Mouse (Mus musculus): Measurements from ENCODE around the gene B4galnt1.
A peak's percentile ranks its signal among the peaks of the same experiment; 100 is the strongest.
"Not testable (repeated sequence)": the region's sequence is repeated elsewhere in the genome, so short reads cannot be mapped to it uniquely, and the experiment has no call there.

The B4galnt1 gene

DNA sequence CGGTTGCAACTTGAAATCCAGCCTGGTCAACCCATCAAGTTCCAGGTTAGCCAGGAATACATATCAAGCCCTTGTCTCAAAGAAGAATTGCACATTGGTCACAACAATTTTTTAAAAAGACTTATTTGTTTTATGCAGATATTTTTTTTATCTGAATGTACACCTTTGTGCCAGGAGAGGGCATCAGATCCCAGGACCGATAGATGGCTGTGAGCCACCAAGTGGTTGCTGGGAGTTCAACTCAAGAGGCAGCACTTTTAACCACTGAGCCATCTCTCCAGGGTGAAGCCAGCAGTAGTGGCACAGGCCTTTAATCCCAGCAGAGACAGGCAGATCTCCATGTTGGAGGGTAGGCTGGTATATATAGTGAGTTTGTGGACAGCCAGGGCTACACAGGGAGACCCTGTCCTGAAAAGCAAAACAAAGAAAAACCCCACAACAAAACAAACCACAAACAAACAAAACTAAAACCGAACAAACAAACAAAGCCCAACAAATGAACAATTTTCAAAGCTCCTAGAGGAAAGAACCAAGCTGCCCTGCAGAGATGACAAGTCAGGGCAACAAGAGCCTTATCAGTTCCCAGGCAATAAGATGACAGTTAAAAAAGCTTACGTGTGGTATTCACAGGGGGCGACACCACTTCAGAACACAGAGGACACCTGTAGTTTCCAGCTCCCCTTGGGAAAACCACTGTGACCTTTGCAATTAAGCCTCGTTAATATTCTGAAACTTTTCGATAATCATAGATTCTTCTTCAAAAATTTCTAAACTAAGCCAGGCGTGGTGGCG is 39.6 kb upstream of the B4galnt1 start:
- Histone ChIP-seq H3K4me1 (replicated peaks; ENCODE audit: low read depth, low read length) (peaks cover 48% of the 10 kb centered on the region), H3K36me3 (ENCODE audit: insufficient read depth, low read length) (no peaks in the 10 kb centered on the region), H3K27me3 (ENCODE audit: insufficient read depth, low read length) (no peaks in the 10 kb centered on the region), H3K4me3 (replicated peaks; ENCODE audit: low read length) (no peak overlapping the region), H3K9me3 (ENCODE audit: low read length) (no peaks in the 10 kb centered on the region)
- TF ChIP-seq CTCF (conservative IDR thresholded peaks at IDR 0.05; ENCODE audit: low read length) = peak; percentile 55
- no peak for TF ChIP-seq POU5F1 (IDR thresholded peaks at IDR 0.05; ENCODE audit: borderline replicate concordance, low read length)

DNA sequence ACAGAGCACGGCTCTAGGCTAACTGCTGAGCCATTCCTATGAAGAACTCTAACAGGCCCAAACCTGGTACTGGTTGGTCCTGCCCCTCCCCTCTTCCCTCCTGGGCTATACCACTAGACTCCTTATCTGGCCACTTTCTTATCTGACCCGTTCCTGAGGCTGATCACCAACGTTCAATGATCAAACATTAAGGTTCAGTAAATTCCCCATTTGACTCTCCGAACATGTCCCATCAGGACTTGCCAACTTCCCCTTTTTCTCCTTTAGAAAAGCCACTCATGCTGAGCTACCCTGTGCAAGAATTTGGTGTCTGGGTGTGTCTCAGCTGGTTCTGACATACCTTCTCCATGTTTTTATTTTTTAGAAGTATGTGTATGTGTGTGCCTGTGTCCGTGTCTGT is 38.4 kb upstream of the B4galnt1 start:
- Histone ChIP-seq H3K4me1 (replicated peaks; ENCODE audit: low read depth, low read length) (peaks cover 56% of the 10 kb centered on the region), H3K36me3 (ENCODE audit: insufficient read depth, low read length) (no peaks in the 10 kb centered on the region), H3K9me3 (ENCODE audit: low read length) (no peaks in the 10 kb centered on the region), H3K27me3 (ENCODE audit: insufficient read depth, low read length) (no peaks in the 10 kb centered on the region), H3K4me3 (replicated peaks; ENCODE audit: low read length) (no peak overlapping the region)
- TF ChIP-seq POU5F1 (IDR thresholded peaks at IDR 0.05; ENCODE audit: borderline replicate concordance, low read length) = no peak
- TF ChIP-seq CTCF (conservative IDR thresholded peaks at IDR 0.05; ENCODE audit: low read length) = no peak
- no peak for TF ChIP-seq NANOG (IDR thresholded peaks at IDR 0.05; ENCODE audit: borderline replicate concordance, low read length)

DNA sequence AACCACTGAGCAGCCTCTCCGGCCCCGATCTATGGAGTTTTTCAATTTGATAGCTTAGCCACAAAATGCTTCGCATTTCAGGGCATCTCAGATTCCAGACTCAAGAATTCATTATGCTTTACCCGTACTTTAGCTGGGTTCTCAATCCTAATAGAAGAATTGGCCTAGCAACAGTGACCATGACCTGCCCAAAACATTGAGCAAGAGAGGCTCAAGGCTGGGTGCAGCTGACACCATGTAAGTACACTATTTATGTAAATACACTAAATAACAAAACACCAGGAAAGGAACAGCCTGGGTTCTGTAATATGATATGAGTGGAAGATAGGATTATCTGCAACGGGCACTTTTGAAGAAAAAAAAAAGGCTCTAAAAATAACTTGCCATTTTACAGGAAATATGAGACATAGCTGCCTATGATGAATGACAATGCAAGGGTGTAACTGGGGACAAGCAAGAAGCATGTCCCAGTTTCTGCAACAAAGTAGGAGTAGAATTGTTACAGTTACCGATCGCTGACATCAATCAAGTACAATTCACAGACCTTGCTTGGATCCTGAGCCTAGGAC is 37.2 kb upstream of the B4galnt1 start:
- H3K9me3 ChIP-seq (ENCODE audit: low read length) = no peaks in the 10 kb centered on the region
- H3K27me3 ChIP-seq (ENCODE audit: insufficient read depth, low read length) = no peaks in the 10 kb centered on the region
- no peak overlapping the region for H3K4me3 ChIP-seq (replicated peaks; ENCODE audit: low read length)
- H3K36me3 ChIP-seq (ENCODE audit: insufficient read depth, low read length) = no peaks in the 10 kb centered on the region
- H3K4me1 ChIP-seq (replicated peaks; ENCODE audit: low read depth, low read length) = peaks cover 64% of the 10 kb centered on the region
- TF ChIP-seq NANOG (IDR thresholded peaks at IDR 0.05; ENCODE audit: borderline replicate concordance, low read length) (no peak), CTCF (conservative IDR thresholded peaks at IDR 0.05; ENCODE audit: low read length) (no peak), POU5F1 (IDR thresholded peaks at IDR 0.05; ENCODE audit: borderline replicate concordance, low read length) (no peak)

DNA sequence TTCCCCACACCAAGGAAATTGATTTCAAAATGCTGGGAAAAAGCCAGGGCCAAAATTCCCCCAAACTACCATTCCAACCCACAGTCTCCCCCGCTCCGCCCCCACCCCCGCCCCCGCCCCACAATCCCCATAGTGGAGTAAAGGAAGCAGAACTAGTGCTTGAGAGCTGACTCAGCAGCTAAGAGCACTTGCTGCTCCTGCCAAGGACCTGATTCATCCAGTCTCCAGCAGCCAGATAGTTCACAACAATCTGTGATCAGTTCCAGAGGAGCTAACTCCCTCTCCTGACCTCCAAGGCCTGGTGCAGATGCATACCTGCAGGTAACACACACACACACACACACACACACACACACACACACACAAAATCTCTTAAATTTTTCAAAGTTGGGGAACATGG is 35.6 kb upstream of the B4galnt1 start:
- Histone ChIP-seq H3K4me1 (replicated peaks; ENCODE audit: low read depth, low read length) (peaks cover 61% of the 10 kb centered on the region), H3K27me3 (ENCODE audit: insufficient read depth, low read length) (no peaks in the 10 kb centered on the region), H3K36me3 (ENCODE audit: insufficient read depth, low read length) (no peaks in the 10 kb centered on the region), H3K9me3 (ENCODE audit: low read length) (no peaks in the 10 kb centered on the region), H3K4me3 (replicated peaks; ENCODE audit: low read length) (no peak overlapping the region)
- TF ChIP-seq POU5F1 (IDR thresholded peaks at IDR 0.05; ENCODE audit: borderline replicate concordance, low read length) (no peak), CTCF (conservative IDR thresholded peaks at IDR 0.05; ENCODE audit: low read length) (no peak), NANOG (IDR thresholded peaks at IDR 0.05; ENCODE audit: borderline replicate concordance, low read length) (no peak)

DNA sequence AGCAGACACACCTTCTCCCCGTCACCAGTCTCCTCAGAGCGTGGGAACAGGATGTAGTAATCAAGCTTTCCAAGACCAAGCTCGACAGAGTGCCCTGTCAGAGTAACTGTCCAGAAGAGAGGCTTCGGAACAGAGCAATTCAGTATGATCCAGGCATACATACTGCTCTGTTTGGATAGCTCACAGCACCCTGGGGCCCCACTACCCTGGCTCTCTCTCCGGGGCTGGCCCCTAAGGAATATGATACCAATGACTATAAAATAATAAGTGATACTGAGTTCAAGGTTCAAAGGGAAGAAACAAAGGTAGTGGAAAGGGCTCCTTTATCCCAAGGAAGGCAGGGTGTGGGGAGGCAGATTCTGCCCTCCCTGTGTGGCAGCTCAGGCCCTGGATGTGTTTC is 32.6 kb upstream of the B4galnt1 start:
- no peaks in the 10 kb centered on the region for H3K36me3 ChIP-seq (ENCODE audit: insufficient read depth, low read length)
- no peak overlapping the region for H3K4me3 ChIP-seq (replicated peaks; ENCODE audit: low read length)
- no peak for TF ChIP-seq POU5F1 (IDR thresholded peaks at IDR 0.05; ENCODE audit: borderline replicate concordance, low read length)
- TF ChIP-seq CTCF (conservative IDR thresholded peaks at IDR 0.05; ENCODE audit: low read length) = no peak
- no peak for TF ChIP-seq NANOG (IDR thresholded peaks at IDR 0.05; ENCODE audit: borderline replicate concordance, low read length)
- peaks cover 63% of the 10 kb centered on the region for H3K4me1 ChIP-seq (replicated peaks; ENCODE audit: low read depth, low read length)
- no peaks in the 10 kb centered on the region for H3K27me3 ChIP-seq (ENCODE audit: insufficient read depth, low read length)
- no peaks in the 10 kb centered on the region for H3K9me3 ChIP-seq (ENCODE audit: low read length)

DNA sequence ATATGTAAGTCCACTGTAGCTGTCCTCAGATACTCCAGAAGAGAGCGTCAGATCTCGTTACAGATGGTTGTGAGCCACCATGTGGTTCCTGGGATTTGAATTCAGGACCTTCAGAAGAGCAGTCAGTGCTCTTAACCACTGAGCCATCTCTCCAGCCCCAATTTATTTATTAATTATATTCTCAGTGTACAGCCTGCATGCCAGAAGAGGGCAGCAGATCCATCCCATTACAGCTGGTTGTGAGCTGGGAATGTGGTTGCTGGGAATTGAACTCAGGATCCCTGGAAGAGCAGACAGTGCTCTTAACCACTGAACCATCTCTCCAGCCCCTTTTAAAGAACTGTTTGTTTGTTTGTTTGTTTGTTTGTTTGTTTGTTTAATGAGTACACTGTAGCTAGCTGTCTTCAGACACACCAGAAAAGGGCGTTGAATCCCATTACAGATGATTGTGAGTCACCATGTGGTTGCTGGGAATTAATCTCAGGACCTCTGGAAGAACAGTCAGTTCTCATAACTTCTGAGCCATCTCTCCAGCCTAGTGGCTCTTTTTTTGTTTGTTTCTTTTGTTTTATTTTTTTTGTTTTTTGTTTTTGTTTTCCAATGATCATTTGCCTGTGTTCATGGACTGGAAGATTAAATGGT is 30.5 kb upstream of the B4galnt1 start:
- H3K9me3 ChIP-seq (ENCODE audit: low read length); H3K36me3 ChIP-seq (ENCODE audit: insufficient read depth, low read length); H3K27me3 ChIP-seq (ENCODE audit: insufficient read depth, low read length); H3K4me3 ChIP-seq (replicated peaks; ENCODE audit: low read length): not testable (repeated sequence)
- H3K4me1 ChIP-seq (replicated peaks; ENCODE audit: low read depth, low read length) = peaks cover 49% of the 10 kb centered on the region
- TF ChIP-seq CTCF (conservative IDR thresholded peaks at IDR 0.05; ENCODE audit: low read length) = 0 out of 2 replicates have a peak, but pooled peaks have one; percentile 10

DNA sequence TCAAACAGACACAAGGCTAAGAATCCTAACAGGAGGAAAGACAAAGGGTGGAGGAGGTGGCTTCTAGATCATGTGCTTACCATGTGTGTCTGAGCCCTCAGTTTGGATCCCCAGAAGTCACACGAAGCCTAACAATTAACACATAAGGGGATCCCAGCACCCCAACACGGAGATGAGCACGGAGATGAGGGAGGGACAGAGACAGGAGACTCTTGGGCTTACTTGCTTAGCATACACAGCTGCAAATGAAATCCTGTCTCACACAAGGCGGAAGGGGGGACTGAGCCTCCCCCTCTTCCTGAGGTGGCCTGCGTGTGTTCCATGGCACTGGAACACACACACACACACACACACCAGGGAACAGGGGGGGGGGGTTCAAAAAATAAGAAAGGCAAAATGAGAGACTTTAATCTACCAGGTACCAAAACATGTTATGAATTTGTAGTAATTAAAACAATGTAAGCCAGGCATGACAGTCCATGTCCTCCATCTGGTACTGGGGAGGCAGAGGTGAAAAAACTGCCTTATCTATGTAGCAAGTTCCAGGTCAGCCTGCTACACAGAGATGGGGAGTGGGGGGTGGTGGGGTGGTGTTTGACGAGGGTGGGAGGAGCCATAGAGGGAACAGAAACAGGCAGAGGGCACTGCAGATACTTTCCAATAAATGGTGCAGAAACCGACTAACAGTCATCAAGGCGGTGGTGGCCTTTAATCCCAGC is 29.7 kb upstream of the B4galnt1 start:
- H3K4me3 ChIP-seq (replicated peaks; ENCODE audit: low read length) = no peak overlapping the region
- peaks cover 4% of the 10 kb centered on the region; the same call in 1 of the 2 replicates for H3K9me3 ChIP-seq (ENCODE audit: low read length)
- H3K27me3 ChIP-seq (ENCODE audit: insufficient read depth, low read length) = no peaks in the 10 kb centered on the region
- TF ChIP-seq POU5F1 (IDR thresholded peaks at IDR 0.05; ENCODE audit: borderline replicate concordance, low read length) = no peak
- no peak for TF ChIP-seq CTCF (conservative IDR thresholded peaks at IDR 0.05; ENCODE audit: low read length)
- no peak for TF ChIP-seq NANOG (IDR thresholded peaks at IDR 0.05; ENCODE audit: borderline replicate concordance, low read length)
- no peaks in the 10 kb centered on the region for H3K36me3 ChIP-seq (ENCODE audit: insufficient read depth, low read length)
- peaks cover 48% of the 10 kb centered on the region for H3K4me1 ChIP-seq (replicated peaks; ENCODE audit: low read depth, low read length)

DNA sequence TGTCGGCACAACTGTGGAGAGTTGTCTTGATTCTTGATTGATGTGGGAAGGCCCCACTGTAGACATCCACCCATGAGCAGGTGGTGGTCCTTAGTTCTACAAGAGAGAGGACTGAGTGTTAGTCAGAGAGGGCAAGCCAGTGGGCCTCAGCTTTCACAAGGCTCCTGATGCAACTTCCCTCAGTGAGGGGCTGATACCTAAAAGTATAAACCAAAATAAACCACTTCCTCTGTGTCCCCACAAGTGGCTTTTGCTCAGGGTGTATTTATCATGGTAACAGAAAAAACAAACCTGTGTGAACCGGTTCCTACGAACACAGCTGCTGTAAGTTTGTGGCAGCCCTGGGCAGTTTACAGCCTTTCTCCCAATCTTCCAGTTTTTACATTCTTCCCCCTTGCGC is 28.5 kb upstream of the B4galnt1 start:
- Histone ChIP-seq H3K36me3 (ENCODE audit: insufficient read depth, low read length) (no peaks in the 10 kb centered on the region), H3K27me3 (ENCODE audit: insufficient read depth, low read length) (no peaks in the 10 kb centered on the region), H3K9me3 (ENCODE audit: low read length) (peaks cover 4% of the 10 kb centered on the region; the same call in 1 of the 2 replicates), H3K4me3 (replicated peaks; ENCODE audit: low read length) (no peak overlapping the region), H3K4me1 (replicated peaks; ENCODE audit: low read depth, low read length) (peaks cover 48% of the 10 kb centered on the region)
- TF ChIP-seq CTCF (conservative IDR thresholded peaks at IDR 0.05; ENCODE audit: low read length) = no peak
- no peak for TF ChIP-seq POU5F1 (IDR thresholded peaks at IDR 0.05; ENCODE audit: borderline replicate concordance, low read length)
- TF ChIP-seq NANOG (IDR thresholded peaks at IDR 0.05; ENCODE audit: borderline replicate concordance, low read length) = no peak

Data from E14TG2a.4 (cell line).